Mouse (Mus musculus): ENCODE measurements at regions not wholly inside any gene's neighbourhood (a gene's known extent, or its start where the extent isn't known, plus 50 kb on each side); places are given as distances from the start of the nearest gene placed in this dataset.

- DNase-seq (ENCODE audit: low read depth, low spot score): no peak
Observed at GRCm38 (mm10) chr9:30848249-30848648, 74.0 kb downstream of the Adamts15 start.

- DNase-seq (ENCODE audit: low read depth, low spot score): no peak
Observed at GRCm38 (mm10) chr9:30845609-30846290, 76.5 kb downstream of the Adamts15 start.

DNA sequence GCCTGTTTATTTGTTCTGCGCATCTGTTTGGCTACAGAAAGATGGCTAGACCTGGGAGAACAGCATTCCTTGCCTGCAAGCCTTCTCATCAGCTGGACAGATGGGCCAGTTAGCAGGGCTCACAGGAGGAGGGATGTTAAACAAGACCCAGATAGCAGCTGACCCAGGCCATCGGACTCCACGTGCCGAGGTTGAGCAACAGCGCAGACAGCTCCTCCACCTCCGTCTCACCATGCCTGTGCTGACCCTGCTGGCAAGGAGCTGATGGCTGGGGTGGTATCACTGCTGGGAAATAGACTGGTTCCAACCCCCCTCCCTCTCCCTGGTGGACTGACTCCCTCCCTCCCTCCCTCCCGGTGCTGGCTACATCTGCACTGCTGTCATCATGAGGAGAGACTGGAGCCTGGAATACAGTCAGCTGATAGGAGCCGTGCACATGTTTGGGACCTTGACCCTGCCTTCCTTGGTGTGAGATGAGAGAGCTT, 78.1 kb downstream of the Adamts15 start:
- DNase-seq (ENCODE audit: low read depth, low spot score): no peak

- DNase-seq (ENCODE audit: low read depth, low spot score): no peak
Observed at GRCm38 (mm10) chr9:30834908-30835307, 87.3 kb downstream of the Adamts15 start.

DNA sequence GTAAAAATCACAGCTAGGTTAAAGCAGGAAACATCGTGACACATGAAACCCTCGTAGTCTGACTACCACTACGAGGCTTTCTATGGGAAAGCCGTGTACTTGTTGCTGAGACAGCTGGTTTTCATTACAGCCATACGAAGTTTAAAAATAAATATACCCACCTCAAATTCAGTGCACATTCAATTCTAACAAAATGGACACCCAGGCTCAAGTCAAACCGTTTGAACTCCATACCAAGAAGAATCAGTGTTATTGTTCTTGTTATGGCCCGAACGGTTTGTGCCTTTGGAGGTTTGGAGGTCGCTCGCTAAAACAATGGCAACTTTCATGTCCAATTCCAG, 87.7 kb downstream of the Adamts15 start:
- DNase-seq (ENCODE audit: low read depth, low spot score): no peak

GRCm38 (mm10) chr9:30833836-30834564, 88.3 kb downstream of the Adamts15 start:
- no peak for DNase-seq (ENCODE audit: low read depth, low spot score)

DNA sequence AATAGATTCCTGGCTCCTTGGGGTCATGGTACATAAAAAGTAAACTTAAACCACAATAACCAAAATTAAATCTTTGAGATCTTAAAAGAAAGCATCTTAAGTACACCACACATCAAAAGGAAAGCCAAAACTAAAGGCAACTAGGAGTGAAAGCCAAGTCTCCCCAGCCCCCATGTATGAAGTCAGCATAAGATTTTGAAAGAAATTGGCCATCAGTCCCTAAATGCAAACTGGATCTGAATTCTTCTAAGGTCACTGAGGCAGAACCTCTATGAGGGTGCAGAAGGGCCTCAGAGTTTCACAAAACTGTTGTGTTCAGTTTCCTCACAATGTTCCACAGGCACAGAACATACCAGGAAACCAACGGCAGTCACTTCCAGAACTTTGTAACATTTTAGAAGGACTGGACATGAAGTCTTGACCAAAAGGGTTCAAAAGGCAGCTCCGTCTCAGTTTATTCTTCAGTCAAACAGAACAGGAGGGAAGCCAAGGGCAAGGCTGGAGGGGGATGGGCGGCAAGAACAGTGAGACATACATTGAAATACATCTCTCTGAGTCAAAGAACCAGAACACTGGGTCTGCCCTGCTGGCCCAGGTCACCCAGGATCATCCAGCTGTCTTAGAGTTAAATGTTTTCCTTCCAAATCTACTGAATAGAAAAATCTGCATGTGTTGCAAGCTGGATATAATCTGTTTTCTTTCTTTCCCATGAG, 92.9 kb downstream of the Adamts15 start:
- no peak for DNase-seq (ENCODE audit: low read depth, low spot score)

- DNase-seq (ENCODE audit: low read depth, low spot score): no peak
Observed at GRCm38 (mm10) chr9:30827780-30828179, 94.5 kb downstream of the Adamts15 start.

DNA sequence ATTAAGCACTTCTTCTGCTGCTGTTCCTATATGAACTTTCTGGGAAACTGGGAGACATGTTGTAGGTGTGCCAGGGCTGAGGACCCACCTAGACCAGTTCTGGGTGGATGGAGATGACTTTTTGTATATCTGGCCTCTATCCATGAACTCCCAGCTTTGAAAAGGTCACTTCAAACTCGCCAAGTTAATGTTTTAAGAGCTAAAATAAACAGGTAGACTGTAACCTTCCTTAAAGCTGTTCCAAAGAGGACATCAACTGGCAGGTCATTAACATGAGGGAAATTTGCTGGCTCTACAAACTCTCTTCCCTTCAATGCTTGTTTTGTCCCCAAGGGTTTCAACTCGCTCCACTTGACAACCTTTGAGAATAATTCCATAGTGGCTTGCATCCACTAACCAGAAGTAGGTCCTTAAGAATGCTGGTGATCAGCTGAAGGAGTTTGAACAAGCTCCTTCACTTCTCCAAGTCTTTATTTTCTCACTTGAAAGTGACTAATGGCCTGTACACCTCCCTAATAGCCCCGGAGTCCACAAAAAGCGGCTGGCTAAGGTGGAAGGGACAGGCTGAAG, 98.1 kb downstream of the Adamts15 start:
- DNase-seq (ENCODE audit: low read depth, low spot score): no peak

GRCm38 (mm10) chr9:30820806-30821375, 101.4 kb downstream of the Adamts15 start:
- no peak for DNase-seq (ENCODE audit: low read depth, low spot score)

GRCm38 (mm10) chr9:30813246-30813645, 109.0 kb downstream of the Adamts15 start:
- DNase-seq (ENCODE audit: low read depth, low spot score): no peak

DNA sequence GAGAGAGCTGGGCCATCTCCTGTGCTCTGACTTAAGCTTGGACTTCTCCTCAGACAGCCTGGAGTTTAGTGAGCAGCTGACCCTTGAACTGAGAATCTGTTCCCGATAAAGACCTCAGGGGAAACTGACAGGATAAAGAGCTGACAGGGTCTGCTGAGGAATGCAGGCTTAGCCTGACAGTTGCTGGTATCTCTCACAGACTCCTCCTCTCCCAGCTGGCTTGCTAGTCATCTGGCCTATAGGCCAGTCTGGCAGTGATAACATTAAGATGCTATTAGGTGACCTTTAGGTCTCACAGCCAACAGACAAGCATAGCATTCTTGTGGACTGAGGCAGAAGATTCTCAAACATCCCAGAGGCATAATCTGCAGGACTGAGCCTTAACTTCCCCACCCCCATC, 111.4 kb downstream of the Adamts15 start:
- no peak for DNase-seq (ENCODE audit: low read depth, low spot score)

- no peak for DNase-seq (ENCODE audit: low read depth, low spot score)
Observed at GRCm38 (mm10) chr9:30810290-30810689, 112.0 kb downstream of the Adamts15 start.

DNA sequence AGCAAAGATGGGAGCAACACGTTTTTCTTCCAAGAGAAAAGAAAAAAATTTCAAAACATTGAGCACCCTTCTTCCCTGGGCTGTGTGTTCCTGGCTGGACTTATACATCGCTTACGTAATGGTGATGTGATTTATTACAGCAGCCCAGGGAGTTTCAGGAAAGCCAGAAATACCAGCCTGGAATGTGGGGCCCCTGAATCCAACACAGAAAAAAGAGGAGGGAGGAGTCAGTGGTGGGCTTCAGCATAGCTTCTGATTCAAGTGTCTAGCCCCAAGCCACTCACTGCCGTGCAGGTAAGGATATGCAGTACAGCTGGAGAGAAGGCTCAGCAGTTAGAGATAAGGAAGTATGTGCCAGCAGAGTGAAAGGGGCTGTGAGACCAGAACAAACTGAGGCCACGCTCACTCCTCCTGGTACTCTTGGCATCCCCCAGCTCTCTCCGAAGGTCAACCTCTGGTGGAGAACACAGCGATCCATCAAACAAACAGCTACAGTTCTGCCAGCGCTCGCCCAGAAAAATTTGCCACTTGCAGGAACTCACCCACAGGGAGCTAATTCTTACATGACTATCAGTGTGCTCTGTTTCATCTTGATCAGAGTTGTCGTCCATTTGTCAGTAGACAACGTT, 113.3 kb downstream of the Adamts15 start:
- DNase-seq (ENCODE audit: low read depth, low spot score): no peak

DNA sequence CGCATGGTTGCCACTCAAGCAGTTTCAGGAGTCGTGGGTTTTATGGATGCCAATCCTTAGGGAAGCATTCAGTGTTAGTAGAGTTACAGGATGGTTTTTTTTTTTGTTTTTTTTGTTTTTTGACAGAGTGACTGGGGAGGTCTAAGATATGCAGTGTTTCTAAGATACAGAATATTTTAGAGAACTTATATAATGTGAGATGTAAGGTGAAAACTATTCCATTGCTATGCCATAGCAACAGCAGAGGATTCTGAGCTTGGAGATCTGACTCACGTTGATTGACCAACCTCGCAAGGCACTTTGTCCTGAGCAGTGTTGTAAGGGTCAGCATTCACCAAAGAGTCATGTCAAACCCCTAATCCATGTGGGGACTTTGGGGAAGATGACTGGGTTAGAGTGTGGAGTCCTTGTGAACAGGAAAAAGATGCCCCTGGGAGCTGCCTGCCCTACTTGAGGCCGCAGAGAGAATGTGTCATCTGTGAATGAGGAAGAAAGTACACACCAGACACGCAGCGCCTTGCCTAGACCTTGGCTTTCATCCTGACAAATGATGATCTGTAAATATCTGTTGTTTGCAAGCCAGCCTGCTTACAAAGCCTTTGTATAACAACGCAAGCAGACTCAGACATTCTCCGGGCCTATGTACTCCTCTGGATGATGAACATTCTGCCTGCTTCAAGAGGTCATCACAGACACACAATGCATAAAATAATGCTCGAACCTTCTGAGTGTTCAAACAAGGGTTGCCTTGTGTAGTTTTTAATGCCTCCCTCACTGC, 118.3 kb downstream of the Adamts15 start:
- DNase-seq (ENCODE audit: low read depth, low spot score): no peak

DNA sequence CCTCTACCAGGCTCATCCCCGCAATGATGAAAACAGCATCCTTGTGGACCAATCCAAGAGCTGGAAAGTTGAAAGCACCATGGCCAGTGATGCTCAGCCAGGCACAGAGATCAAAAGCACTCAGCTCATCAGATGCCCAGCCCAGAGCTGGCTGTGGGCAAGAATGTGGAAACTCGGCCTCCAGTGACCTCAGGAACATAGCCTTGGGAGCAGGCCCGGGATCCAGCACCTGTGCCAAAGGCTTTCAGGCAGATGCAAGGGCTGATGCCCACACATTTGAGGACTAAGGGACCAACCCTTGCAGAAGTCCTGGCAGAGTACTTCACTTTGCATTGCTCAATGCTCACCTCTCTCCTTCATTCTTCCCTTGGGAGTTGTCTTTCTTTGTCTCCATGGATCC, 119.4 kb downstream of the Adamts15 start:
- no peak for DNase-seq (ENCODE audit: low read depth, low spot score)

DNA sequence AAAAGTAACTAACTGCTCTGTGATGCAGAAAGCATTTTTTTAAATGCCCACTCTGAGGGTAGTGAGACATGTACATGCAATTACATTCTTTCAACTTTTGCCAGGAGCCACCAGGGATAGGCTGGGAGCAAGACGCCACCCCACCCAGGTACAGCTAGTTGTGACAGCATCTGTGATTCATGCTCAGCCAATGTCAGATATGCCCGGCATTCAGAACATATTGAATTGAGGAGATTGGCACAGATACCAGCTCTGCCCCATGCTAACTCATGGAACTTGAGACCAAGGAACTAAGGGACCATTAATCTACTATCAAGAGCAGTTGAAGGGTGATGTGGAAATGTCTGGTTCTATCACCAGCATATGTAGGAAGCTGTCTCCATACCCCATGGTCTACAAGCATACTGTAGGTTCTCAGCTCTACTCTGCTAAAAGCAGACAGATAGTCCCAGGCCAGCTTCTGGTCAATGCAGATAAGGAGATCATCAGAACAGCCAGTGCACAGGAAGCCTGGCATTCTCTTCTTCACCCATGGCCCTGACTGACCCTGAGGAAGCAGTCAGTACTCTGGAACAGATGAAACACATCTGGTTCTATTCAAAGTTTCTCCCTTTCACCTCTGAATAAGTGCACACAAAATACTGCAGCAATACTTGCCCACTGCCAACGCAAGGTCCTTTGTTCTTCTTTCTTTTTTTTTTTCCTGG, 127.4 kb downstream of the Adamts15 start:
- no peak for DNase-seq (ENCODE audit: low read depth, low spot score)

- DNase-seq (ENCODE audit: low read depth, low spot score): no peak
Observed at GRCm38 (mm10) chr9:30781221-30781620, 141.0 kb downstream of the Adamts15 start.

DNA sequence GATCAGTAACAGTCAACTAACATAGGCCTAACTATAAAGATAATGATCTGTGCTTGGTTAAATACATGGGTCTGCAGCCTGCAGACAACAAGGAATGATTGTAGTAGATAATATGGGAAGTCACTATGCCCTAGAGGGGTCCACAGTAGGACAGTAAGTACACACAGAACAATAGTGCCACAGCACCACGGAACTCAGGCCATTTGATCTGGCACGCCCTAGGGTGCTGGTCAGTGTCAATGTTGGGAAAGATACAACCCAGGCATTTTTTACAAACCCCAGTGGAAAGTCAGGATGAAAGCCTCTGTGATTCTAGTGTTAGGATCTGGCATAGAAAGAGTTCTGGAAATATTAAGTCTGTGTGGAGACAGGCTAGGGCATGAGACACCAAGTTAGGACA, 144.4 kb downstream of the Adamts15 start:
- no peak for DNase-seq (ENCODE audit: low read depth, low spot score)

DNA sequence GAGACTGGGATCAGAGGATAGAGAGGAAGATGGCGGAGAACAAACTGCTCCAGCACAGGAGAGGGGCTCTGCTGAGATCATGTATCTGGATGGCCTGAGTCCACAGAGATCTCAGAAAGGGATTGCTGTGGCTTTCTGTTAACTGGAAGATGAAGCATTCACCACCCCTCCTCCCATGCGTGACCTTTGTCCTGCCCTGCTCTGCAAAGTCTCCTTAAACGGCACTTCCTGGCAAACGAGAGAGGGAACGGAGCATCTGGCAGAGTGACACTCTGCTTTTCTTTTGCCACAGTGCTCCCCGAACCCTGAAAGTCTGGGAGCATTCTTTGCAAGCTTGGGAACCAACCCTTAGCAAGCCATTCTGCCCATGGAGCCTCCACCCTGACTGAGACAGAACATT, 147.1 kb downstream of the Adamts15 start:
- DNase-seq (ENCODE audit: low read depth, low spot score): no peak

All from R1 (cell line).